Mouse (Mus musculus): ENCODE measurements at regions not wholly inside any gene's neighbourhood (a gene's known extent, or its start where the extent isn't known, plus 50 kb on each side); places are given as distances from the start of the nearest gene placed in this dataset.

DNA sequence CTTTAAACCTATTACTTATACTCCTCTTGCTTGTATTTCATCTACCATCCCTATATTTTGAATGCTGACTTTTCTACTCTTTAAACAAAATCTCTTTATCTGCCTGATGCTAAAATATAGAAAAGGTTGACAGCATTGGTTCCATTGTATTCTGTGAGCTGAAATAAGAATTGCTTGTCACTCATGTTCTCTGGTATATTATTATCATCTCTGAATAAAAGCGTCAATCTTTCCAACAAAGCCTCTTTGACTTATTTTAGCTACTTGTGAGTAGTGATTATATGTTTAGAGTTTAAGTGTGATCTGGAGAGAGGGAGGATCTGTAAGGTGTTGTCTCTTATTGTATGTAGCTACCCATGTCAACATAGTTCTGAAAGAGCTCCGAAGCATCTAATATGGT is 129.5 kb downstream of the Gm13691 start:
- no peak for TF ChIP-seq CTCF (IDR thresholded peaks at IDR 0.05; ENCODE audit: extremely low read depth, insufficient read depth, low read length)
- no peak for TF ChIP-seq POLR2A (IDR thresholded peaks at IDR 0.05; ENCODE audit: extremely low read depth, insufficient read depth, low read length)
